17 mouse cellular contexts compared by ENCODE assay signal in genomic region chr10:13271716-13272115, GRCm38 (mm10).
"Had no signal": no experiment of that assay in that cellular context is flagged by ENCODE, and none has a peak within 500 bp of the region (broad histone marks: within the 10 kb centered on the region; RNA-seq: fewer than 3 reads in every experiment).

No protein-coding gene starts in this region.

- H3K9me3 ChIP-seq: intestine, embryonic 15.5 days; liver, embryonic 13.5 days; megakaryocyte, embryonic 14.5 days; midbrain, embryonic 12.5 days; neural tube, embryonic 13.5 days had no signal

- H3K4me3 ChIP-seq: intestine, embryonic 15.5 days; liver, embryonic 13.5 days; megakaryocyte, embryonic 14.5 days; midbrain, embryonic 12.5 days; neural tube, embryonic 13.5 days had no signal

- H3K4me1 ChIP-seq: intestine, embryonic 15.5 days; liver, embryonic 13.5 days; megakaryocyte, embryonic 14.5 days; midbrain, embryonic 12.5 days; neural tube, embryonic 13.5 days had no signal

- H3K9ac ChIP-seq: intestine, embryonic 15.5 days; liver, embryonic 13.5 days; liver, postnatal 0 days; midbrain, embryonic 12.5 days; neural tube, embryonic 13.5 days had no signal

- DNase-seq: kidney, adult 18-20 months; kidney, postnatal 10 days; kidney, postnatal 4 days; liver; liver, embryonic 13.5 days; liver, postnatal 0 days; retina, postnatal 1 day; right cerebral cortex, postnatal 4 days; spleen, adult 18-20 months; thymus, adult 2 months; thymus, postnatal 25 days had no signal

- H3K27ac ChIP-seq: intestine, embryonic 15.5 days; liver, embryonic 13.5 days; macrophage; midbrain, embryonic 12.5 days; neural tube, embryonic 13.5 days had no signal

- H3K4me2 ChIP-seq: intestine, embryonic 15.5 days; liver, embryonic 13.5 days; midbrain, embryonic 12.5 days; neural tube, embryonic 13.5 days had no signal

- H3K27me3 ChIP-seq: intestine, embryonic 15.5 days; liver, embryonic 13.5 days; megakaryocyte, embryonic 14.5 days; midbrain, embryonic 12.5 days; neural tube, embryonic 13.5 days had no signal

- H3K36me3 ChIP-seq: intestine, embryonic 15.5 days; liver, embryonic 13.5 days; neural tube, embryonic 13.5 days had no signal

- ATAC-seq: intestine, embryonic 15.5 days; liver, postnatal 0 days; midbrain, embryonic 16.5 days had no signal
